Mouse (Mus musculus) bone marrow, adult 2 months (tissue): Measurements from ENCODE around the gene Gm45808.

Experiments
- CTCF ChIP-seq: fragments of 200-500 bp; IDR thresholded peaks from 2 replicates; pipeline ENCODE4 v1.5.1; 2011; ENCODE audit warnings: low read length, control low read depth; ENCODE audit not compliant: control insufficient read depth, insufficient read depth
- POLR2A ChIP-seq: fragments of 200-500 bp; IDR thresholded peaks from 2 replicates; pipeline ENCODE4 v1.6.1; 2011; ENCODE audit warnings: low read depth, mild to moderate bottlenecking, control low read depth, low read length, borderline replicate concordance; ENCODE audit not compliant: control insufficient read depth

GRCm38 (mm10) chr7:45507583-45507982 is 21.0 kb upstream of the Gm45808 start:
- no peak for TF ChIP-seq POLR2A
- no peak for TF ChIP-seq CTCF
